Comparison of ENCODE assay signal across 20 mouse cellular contexts in the genomic region with DNA sequence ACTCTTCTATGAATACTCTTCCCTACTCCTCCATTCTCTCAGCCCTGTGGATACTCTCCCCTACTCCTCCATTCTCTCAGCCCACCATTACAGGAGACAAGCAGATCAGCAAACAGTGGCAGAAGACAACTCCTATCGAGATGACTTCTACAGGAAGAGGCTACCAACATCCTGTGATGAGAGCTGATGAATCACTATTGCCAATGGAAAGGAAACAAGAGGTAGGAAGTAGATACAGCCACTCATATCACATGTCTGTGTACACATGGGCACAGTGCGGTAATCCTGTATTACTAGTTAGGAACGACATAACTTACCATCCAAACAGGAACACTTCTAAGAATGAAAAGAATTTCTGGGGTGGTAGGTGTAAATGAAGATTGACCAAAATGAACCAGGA. TPM values are rescaled to one million over a fixed set of nuclear protein-coding genes. Genes with fewer than 3 reads are reported as not detected.
"Had no signal": no experiment of that assay in that cellular context is flagged by ENCODE, and none has a peak within 500 bp of the region (broad histone marks: within the 10 kb centered on the region; RNA-seq: fewer than 3 reads in every experiment).

No protein-coding gene starts in this region.

- H3K27ac ChIP-seq: kidney, postnatal 0 days; layer of hippocampus, adult 2 months; left cerebral cortex, adult 2 months; liver, embryonic 13.5 days; macrophage; midbrain, embryonic 12.5 days; midbrain, embryonic 15.5 days; neural tube, embryonic 12.5 days; neural tube, embryonic 15.5 days; stomach, postnatal 0 days had no signal

- H3K4me3 ChIP-seq: layer of hippocampus, adult 2 months; left cerebral cortex, adult 2 months; liver, embryonic 13.5 days; midbrain, embryonic 12.5 days; midbrain, embryonic 15.5 days; neural tube, embryonic 12.5 days; neural tube, embryonic 15.5 days had no signal

- DNase-seq: kidney, adult 2 months; kidney, postnatal 25 days; layer of hippocampus, postnatal 36 days; liver, embryonic 13.5 days; lung, embryonic 14.5 days; right cerebral cortex, adult 18-20 months; right cerebral cortex, postnatal 14 days; right cerebral cortex, postnatal 4 days; thymus, postnatal 25 days had no signal

- H3K4me1 ChIP-seq: liver, embryonic 13.5 days; midbrain, embryonic 15.5 days; neural tube, embryonic 12.5 days had no signal

- ATAC-seq: lung, postnatal 0 days; midbrain, embryonic 15.5 days had no signal

- H3K9ac ChIP-seq: liver, embryonic 13.5 days; lung, embryonic 14.5 days; midbrain, embryonic 12.5 days; midbrain, embryonic 15.5 days; neural tube, embryonic 12.5 days; neural tube, embryonic 15.5 days had no signal

- H3K27me3 ChIP-seq: liver, embryonic 13.5 days; midbrain, embryonic 12.5 days; midbrain, embryonic 15.5 days; neural tube, embryonic 12.5 days; neural tube, embryonic 15.5 days had no signal

- H3K9me3 ChIP-seq: liver, embryonic 13.5 days; midbrain, embryonic 12.5 days; midbrain, embryonic 15.5 days; neural tube, embryonic 12.5 days; neural tube, embryonic 15.5 days had no signal

- H3K4me2 ChIP-seq: liver, embryonic 13.5 days; lung, embryonic 14.5 days; midbrain, embryonic 12.5 days; midbrain, embryonic 15.5 days; neural tube, embryonic 12.5 days; neural tube, embryonic 15.5 days had no signal

- H3K36me3 ChIP-seq: liver, embryonic 13.5 days; midbrain, embryonic 12.5 days; midbrain, embryonic 15.5 days; neural tube, embryonic 12.5 days; neural tube, embryonic 15.5 days had no signal

RNA-seq across cellular contexts. Expression of gene Galnt14, which starts 53.9 kb away (rescaled TPM):
- polyA plus RNA-seq: liver, embryonic 16.5 days; macrophage had no signal
